Mouse (Mus musculus) hindbrain, embryonic 10.5 days (tissue): Measurements from ENCODE around the gene Fez1. TPM values are rescaled to one million over a fixed set of nuclear protein-coding genes. Genes with fewer than 3 reads are reported as not detected.

Source experiments
- DNase-seq: peaks from one replicate; pipeline ENCODE4 v3.0.0-alpha.2; 2017; ENCODE audit warnings: low spot score
- H3K27ac ChIP-seq: fragments of 300-500 bp; sonication (generic); 2 replicates; pipeline ENCODE4 v1.5.1; 2016; ENCODE audit warnings: mild to moderate bottlenecking, moderate library complexity
- H3K27me3 ChIP-seq: fragments of 300-500 bp; sonication (generic); 2 replicates; pipeline ENCODE4 v1.6.1; 2016; ENCODE audit warnings: mild to moderate bottlenecking; ENCODE audit not compliant: poor library complexity, insufficient read depth, severe bottlenecking
- H3K36me3 ChIP-seq: fragments of 300-500 bp; sonication (generic); 2 replicates; pipeline ENCODE4 v1.6.1; 2016; ENCODE audit warnings: mild to moderate bottlenecking, moderate library complexity
- H3K4me1 ChIP-seq: fragments of 300-500 bp; sonication (generic); replicated peaks from 2 replicates; pipeline ENCODE4 v1.6.1; 2016; ENCODE audit warnings: mild to moderate bottlenecking
- H3K4me3 ChIP-seq: fragments of 300-500 bp; sonication (generic); 2 replicates; pipeline ENCODE4 v1.5.1; 2016; ENCODE audit warnings: mild to moderate bottlenecking, moderate library complexity
- H3K9me3 ChIP-seq: fragments of 300-500 bp; sonication (generic); 2 replicates; pipeline ENCODE4 v1.6.1; 2016; ENCODE audit warnings: mild to moderate bottlenecking, moderate library complexity
- WGBS: fragments of 180-500 bp; shearing (Covaris S2); methylation state at CpG from one replicate; pipeline ENCODE4 v1.1.7; 2016; 5-methylcytosine and 5-hydroxymethylcytosine counted together
- polyA plus RNA-seq: library from polyadenylated mRNA; unstranded; fragments of >200 nt; fragmentation: Nextera tagmentation; extraction: Ambion mirVana; gene quantifications from 2 replicates; pipeline ENCODE4 v1.2.1, GENCODE M21; 2016

The Fez1 gene
- polyA plus RNA-seq, 1 experiment from 2014 or later: 312 TPM

DNA sequence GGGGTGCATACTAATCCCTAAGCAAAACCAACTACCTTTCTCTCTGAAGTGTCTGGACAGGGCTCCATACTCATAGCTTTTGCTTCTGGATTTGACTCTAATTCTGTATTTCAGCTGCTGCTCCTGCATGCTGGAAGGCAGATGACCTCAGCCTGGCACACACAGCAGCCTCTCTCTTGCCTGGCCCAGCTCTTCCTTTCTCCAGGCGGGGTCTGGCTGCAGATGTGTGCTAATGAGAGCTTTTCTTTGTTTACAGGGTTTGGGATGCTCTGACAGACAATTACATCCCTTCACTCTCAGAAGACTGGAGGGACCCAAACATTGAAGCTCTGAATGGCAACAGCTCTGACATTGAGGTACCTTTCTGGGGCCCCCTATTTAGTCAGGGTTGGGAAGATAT lies 28.4 kb downstream of the Fez1 start:
- DNase-seq: no peak
- Histone ChIP-seq H3K4me3 (no peak overlapping the region), H3K27me3 (no peaks in the 10 kb centered on the region), H3K27ac (no peak overlapping the region), H3K36me3 (peaks cover 88% of the 10 kb centered on the region), H3K4me1 (no peaks in the 10 kb centered on the region), H3K9me3 (no peaks in the 10 kb centered on the region)
- 70% methylated on average over 1 of the region's 1 CpGs for WGBS

DNA sequence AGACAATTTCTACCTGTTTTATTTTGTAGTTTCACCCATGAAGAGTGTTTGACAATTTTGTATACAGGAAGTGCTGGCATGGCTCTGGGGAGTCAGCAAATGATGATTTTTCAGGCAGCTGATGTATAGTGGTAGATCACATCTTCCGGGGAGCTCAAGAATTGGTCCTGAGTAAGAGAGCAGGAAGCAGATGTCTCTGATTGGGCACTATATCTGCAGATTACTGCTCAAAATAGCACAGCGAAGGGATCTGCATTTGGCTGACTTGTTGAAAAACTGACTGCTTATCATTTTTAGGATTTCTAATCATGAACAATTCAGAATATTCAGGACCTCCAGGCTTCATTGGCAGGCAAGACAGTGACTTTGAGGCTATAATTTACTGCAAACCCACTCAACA lies 30.5 kb downstream of the Fez1 start:
- H3K9me3 ChIP-seq: no peaks in the 10 kb centered on the region
- no peak for DNase-seq
- peaks cover 4% of the 10 kb centered on the region for H3K4me1 ChIP-seq
- H3K36me3 ChIP-seq: peaks cover 88% of the 10 kb centered on the region
- H3K27me3 ChIP-seq: no peaks in the 10 kb centered on the region
- WGBS: 90% methylated on average over 2 of the region's 2 CpGs
- H3K4me3 ChIP-seq: no peak overlapping the region
- H3K27ac ChIP-seq: no peak overlapping the region

DNA sequence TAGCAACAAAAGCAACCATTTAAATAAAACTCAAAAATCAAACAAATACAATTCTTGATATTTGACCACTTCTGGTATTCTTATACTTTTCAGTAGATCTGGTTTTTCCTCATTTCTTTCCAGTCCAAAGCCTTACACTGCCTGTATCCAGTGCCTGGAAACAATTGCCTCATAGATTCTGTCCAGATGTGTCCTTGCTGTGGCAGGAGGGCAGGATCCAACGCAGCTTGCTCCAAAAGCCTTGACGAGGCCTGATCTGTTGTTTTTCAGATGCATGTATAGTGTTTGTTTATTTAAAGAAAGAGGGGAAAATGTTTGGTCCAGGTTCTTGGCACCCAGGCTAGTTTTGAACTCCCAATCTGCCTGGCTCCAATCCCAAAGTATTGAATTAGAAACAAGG lies 34.7 kb downstream of the Fez1 start:
- no peak overlapping the region for H3K4me3 ChIP-seq
- H3K27me3 ChIP-seq: no peaks in the 10 kb centered on the region
- no peaks in the 10 kb centered on the region for H3K9me3 ChIP-seq
- H3K4me1 ChIP-seq: peaks cover 17% of the 10 kb centered on the region
- no peak overlapping the region for H3K27ac ChIP-seq
- no peak for DNase-seq
- peaks cover 73% of the 10 kb centered on the region for H3K36me3 ChIP-seq
- WGBS: 58% methylated on average over 2 of the region's 2 CpGs

DNA sequence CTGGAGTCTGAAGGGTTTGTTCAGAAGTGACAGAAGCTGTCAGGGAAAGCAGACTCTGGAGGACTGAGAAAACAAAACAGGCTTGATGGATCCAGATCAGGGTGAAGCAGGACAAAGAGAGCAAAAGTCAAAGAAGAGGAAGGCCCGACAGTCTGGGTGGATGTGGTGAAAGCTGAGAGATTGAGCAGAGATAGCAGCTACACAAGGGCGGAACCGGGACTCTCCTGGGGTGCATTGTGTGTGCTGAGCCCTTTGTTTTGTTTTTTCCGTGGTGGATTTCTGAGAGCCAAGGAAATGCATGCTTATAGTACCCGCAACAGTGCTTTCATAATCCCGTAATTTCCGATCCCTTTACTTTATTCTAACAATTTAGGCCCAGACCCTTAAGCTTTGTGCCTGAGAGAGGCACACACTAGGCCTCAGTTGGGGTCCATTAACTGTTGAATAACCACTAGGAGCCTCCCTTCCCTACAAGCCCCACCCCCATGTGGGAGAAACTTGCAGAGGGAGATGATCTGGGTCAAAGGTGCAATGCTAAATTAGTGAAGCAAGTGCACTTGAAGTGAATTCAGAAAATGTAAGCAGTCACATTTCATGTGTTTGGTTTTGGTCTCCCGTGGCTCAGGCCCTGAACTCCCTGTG lies 35.9 kb downstream of the Fez1 start:
- peaks cover 73% of the 10 kb centered on the region for H3K36me3 ChIP-seq
- H3K4me3 ChIP-seq: no peak overlapping the region
- WGBS: 8% methylated on average over 8 of the region's 8 CpGs

DNA sequence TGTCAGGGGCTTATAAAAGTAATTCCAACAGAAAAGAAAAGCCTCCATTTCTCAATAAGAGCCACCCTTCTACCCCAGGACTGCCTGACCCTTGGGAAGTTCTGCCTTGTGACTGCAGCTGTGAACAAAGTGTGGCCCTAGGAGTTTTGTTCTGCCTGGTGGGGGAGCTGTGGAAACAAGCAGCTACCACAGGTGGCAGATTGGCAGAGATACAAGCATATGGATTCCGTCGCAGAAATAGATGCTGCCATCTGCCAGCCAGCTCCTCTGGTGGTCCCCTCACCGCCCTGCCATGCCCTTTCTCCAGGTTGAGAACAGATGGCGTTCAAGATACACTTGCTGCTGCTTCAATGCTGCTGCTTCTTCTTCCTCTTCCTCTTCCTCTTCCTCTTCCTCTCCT lies 37.0 kb downstream of the Fez1 start:
- 0 out of 2 replicates have a peak overlapping the region, but pooled peaks have one; percentile 3 for H3K27ac ChIP-seq
- no peak overlapping the region for H3K4me3 ChIP-seq
- H3K36me3 ChIP-seq: peaks cover 80% of the 10 kb centered on the region
- no peaks in the 10 kb centered on the region for H3K9me3 ChIP-seq
- H3K27me3 ChIP-seq: no peaks in the 10 kb centered on the region
- 34% methylated on average over 4 of the region's 4 CpGs for WGBS
- peak; percentile 17 for DNase-seq
- H3K4me1 ChIP-seq: peaks cover 17% of the 10 kb centered on the region

More for the DNA sequence above, 35.9 kb downstream of the Fez1 start:
- DNase-seq: peak; percentile 18
- H3K4me1 ChIP-seq: peaks cover 17% of the 10 kb centered on the region
- peak overlapping the region; percentile 66 for H3K27ac ChIP-seq
- no peaks in the 10 kb centered on the region for H3K27me3 ChIP-seq
- H3K9me3 ChIP-seq: no peaks in the 10 kb centered on the region

DNA sequence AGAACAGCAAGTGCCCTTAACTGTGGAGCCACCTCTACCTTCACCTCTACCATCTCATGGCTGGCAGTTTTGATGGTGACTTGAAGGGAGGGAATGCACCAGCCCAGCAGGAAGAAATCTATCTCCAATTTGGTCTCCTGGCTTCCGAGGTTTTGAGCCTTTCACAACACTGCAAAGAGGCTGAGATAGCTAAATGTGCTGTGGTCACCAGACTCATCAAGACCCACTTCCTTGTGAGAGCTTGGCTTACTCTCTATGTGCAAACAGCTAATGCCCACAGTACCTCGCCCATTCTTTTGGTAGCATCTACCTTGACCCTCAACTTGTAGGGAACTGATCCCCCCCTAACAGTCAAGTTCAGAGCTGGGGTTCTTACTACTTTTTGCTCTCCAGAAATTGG lies 40.9 kb downstream of the Fez1 start:
- 89% methylated on average over 2 of the region's 2 CpGs for WGBS
- DNase-seq: no peak
- Histone ChIP-seq H3K36me3 (peaks cover 85% of the 10 kb centered on the region), H3K27me3 (no peaks in the 10 kb centered on the region), H3K9me3 (no peaks in the 10 kb centered on the region), H3K27ac (no peak overlapping the region), H3K4me1 (peaks cover 19% of the 10 kb centered on the region), H3K4me3 (no peak overlapping the region)

DNA sequence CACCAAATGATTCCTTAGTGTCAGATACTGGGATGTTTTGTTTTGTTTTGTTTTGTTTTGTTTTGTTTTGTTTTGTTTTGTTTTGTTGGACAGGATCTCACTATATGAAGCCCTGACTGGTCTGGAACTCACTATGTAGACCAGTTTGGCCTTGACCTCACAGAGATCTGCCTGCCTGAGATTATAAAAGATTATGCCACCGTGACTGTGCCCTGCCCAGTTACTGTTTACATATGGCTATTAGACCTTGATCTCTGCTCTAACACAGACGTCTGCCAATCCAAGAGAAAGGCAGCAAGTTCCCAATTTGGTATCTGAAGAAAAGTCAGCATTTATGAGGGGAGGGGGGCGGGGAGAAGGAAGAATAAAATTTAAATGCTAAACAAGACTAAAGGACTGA lies 42.0 kb downstream of the Fez1 start:
- Histone ChIP-seq H3K9me3 (no peaks in the 10 kb centered on the region), H3K4me3 (no peak overlapping the region), H3K4me1 (peaks cover 12% of the 10 kb centered on the region), H3K36me3 (peaks cover 95% of the 10 kb centered on the region), H3K27ac (no peak overlapping the region), H3K27me3 (no peaks in the 10 kb centered on the region)
- 71% methylated on average over 3 of the region's 3 CpGs for WGBS
- DNase-seq: no peak

DNA sequence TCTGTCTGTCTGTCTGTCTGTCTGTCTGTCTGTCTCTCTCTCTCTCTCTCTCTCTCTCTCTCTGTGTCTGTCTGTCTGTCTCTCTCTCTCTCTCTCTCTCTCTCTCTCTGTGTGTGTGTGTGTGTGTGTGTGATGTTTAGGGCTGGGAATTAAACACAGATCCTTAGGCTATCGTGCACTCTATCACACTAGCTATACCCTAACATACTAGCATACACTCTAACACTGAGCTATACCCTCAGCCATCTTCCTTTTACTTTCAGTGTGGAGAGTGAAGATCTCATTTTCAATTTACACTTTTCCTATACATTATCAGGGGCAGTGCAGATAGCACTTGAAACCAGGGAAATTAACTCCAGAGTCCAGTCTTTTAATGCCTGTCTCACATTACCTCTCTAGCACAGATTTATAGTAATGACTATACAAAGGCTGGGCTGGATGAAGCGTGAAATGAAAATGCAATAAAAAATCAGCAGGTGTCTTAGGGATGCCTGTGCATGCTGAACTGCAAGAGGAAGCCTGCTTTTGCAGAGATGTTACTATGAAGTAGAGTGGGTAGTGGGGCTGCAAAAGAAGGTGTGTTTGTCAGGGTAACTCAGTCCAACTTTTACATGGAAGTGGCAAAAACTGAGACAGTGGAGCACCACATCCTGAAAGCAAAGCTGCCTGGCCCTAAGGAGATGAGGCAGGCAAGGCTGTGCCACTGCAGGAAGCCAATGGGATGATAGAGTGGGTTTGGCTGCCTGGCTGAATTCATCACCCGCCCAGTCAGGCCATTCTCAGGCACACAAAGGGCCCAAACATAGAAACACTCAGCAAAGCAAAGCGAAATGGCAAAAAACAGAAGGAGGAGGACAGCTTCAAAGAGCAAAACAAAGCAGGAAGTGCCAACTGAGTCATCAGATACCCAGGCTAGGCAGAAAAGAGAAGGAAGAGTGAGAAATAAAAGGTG lies 43.5 kb downstream of the Fez1 start:
- WGBS: 38% methylated on average over 4 of the region's 4 CpGs
- Histone ChIP-seq H3K27me3 (no peaks in the 10 kb centered on the region), H3K9me3 (no peaks in the 10 kb centered on the region), H3K4me1 (peaks cover 10% of the 10 kb centered on the region), H3K36me3 (peaks cover 97% of the 10 kb centered on the region), H3K27ac (no peak overlapping the region), H3K4me3 (no peak overlapping the region)
- DNase-seq: peak; percentile 20

DNA sequence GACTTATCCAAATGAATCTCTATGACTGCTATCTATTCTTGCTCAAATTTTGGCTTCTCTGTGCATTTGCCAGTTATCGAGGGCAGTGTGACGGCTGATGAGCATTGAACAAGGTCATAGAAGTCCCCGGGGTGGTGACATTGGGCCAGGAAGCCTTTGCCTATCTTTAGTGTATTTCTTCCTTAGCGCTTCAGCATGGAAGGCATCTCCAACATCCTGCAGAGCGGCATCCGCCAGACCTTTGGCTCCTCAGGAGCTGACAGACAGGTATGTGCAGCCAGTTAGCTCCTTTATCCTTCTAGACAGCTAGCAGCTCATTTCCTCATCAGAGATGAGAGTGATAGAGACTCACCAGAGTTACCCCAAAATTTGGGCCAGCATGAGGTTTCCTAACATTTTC lies 47.0 kb downstream of the Fez1 start:
- WGBS: 83% methylated on average over 6 of the region's 6 CpGs
- DNase-seq: no peak
- Histone ChIP-seq H3K4me3 (no peak overlapping the region), H3K36me3 (peaks cover 97% of the 10 kb centered on the region), H3K9me3 (no peaks in the 10 kb centered on the region), H3K27ac (no peak overlapping the region), H3K4me1 (peaks cover 10% of the 10 kb centered on the region), H3K27me3 (no peaks in the 10 kb centered on the region)

DNA sequence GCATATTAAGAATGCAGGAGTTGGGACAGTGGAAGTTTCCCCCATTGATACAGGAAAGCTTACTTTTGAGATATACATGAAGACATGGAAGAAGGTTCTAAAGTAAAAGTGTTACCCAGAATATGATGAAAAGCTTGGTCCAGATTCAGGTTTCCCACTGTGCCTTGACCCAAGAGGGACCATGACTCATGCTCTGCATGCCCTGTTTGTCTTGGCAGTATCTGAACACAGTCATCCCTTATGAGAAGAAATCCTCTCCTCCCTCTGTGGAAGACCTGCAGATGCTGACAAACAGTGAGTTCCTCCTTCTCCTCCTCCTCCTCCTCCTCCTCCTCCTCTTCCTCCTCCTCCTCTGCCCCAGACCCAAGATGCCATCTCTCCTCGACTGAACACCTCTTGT lies 48.6 kb downstream of the Fez1 start:
- Histone ChIP-seq H3K27ac (no peak overlapping the region), H3K4me1 (peaks cover 3% of the 10 kb centered on the region), H3K4me3 (no peak overlapping the region), H3K27me3 (no peaks in the 10 kb centered on the region), H3K9me3 (no peaks in the 10 kb centered on the region), H3K36me3 (peaks cover 97% of the 10 kb centered on the region)
- no peak for DNase-seq
- WGBS: 53% methylated on average over 1 of the region's 1 CpGs

DNA sequence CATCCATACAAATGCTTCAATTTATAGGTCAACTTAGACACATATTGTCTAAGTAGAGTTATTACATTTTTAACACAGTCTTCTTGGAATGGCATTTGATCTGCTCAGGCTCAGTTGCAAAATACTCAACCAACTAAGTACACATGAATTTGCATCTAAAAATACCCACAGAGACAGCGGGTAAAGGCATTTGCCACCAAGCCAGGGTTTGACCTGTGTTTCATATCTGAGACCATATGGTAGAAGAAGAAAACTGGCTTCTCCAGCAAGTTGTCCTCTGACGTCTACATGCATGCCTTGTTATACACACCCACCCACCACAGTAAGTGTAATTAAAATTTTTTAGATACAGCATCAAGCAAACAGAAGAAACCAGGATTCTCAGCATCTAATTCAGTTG lies 52.1 kb downstream of the Fez1 start:
- DNase-seq: no peak
- no peaks in the 10 kb centered on the region for H3K9me3 ChIP-seq
- WGBS: 94% methylated on average over 2 of the region's 2 CpGs
- no peak overlapping the region for H3K27ac ChIP-seq
- no peak overlapping the region for H3K4me3 ChIP-seq
- H3K27me3 ChIP-seq: no peaks in the 10 kb centered on the region
- no peaks in the 10 kb centered on the region for H3K4me1 ChIP-seq
- peaks cover 100% of the 10 kb centered on the region for H3K36me3 ChIP-seq

DNA sequence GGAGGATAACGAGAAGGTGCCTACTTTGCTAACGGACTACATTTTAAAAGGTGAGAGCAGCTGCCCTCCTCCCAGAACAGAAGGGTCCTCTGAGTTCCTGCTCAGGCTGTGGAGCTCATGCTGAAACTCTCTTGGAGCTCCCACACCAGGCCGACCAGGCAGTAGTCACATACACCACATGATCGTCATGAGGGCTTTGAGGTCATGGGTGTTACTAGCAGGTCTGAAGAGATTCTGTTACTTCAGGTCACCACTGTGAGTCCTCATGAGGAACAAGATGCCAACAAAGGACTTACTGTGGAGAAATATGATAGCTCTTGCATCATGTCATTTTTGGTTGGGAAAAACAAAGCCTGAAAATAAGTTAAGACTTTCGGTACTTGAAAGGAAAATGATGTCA lies 54.6 kb downstream of the Fez1 start:
- no peak for DNase-seq
- no peaks in the 10 kb centered on the region for H3K9me3 ChIP-seq
- H3K27me3 ChIP-seq: no peaks in the 10 kb centered on the region
- H3K4me1 ChIP-seq: peaks cover 2% of the 10 kb centered on the region
- no peak overlapping the region for H3K4me3 ChIP-seq
- 91% methylated on average over 5 of the region's 5 CpGs for WGBS
- H3K27ac ChIP-seq: no peak overlapping the region
- peaks cover 95% of the 10 kb centered on the region for H3K36me3 ChIP-seq

DNA sequence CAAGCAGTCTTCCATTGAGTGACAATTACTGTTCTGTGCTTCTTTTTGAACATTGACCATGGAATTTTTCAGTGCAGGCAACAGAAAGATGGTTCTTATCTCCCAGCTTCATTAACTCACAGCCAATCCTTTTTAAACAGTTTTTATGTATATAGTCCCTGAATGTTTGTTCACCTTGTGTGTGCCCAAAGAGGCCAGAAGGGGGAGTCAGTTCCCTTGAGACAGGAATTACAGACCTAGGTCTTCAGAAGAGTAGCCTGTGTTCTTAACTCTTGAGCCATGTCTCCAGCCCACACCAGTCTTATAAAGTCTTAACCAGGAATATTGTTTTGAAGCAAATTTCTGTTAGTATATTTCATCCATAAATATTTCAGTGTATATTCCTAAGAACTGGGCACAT lies 55.1 kb downstream of the Fez1 start:
- peaks cover 7% of the 10 kb centered on the region for H3K4me1 ChIP-seq
- no peak for DNase-seq
- peaks cover 90% of the 10 kb centered on the region for H3K36me3 ChIP-seq
- H3K27ac ChIP-seq: no peak overlapping the region
- H3K4me3 ChIP-seq: no peak overlapping the region
- H3K9me3 ChIP-seq: no peaks in the 10 kb centered on the region
- H3K27me3 ChIP-seq: no peaks in the 10 kb centered on the region
